Mouse (Mus musculus): ENCODE measurements at regions not wholly inside any gene's neighbourhood (a gene's known extent, or its start where the extent isn't known, plus 50 kb on each side); places are given as distances from the start of the nearest gene placed in this dataset.

DNA sequence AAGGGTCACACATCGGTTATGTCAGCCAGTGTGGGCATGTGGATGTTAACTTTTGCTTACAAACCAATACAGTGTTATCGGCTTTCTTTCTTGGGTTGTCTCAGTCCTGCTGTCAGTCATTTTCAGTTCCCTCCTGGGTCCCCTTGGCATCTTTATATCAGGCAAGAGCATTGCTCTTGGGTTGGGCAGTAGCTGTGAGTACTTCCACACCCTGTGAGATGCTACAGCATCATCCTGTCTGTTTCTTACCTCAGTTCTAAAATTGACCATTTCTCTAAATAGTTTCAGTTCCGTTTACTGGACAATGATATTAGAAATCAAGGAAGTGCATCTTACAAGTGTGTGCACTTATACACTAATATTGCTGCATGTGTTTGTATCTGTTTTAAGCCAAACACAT, 104.9 kb upstream of the Sgk1 start:
- no peak for DNase-seq

DNA sequence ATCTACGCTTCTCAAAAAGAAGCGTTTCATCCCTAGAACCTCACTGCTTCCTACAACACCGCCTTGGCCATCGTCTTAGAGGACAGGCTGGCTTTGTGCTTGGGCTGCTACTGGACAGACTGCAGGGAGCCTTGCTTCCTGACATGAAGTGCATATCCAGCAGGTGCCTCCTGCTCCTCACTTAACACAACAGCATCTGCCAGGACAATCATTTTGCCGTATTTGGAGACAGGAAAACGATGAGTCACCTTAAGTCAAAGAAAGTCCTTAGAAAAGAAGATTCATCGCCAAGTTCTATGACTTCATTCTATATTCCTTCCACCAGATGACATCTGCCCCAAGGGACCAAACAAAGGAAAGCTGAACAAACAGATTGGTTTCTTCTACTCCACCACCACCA, 98.5 kb upstream of the Sgk1 start:
- DNase-seq, result peak; percentile 9 to 39

DNA sequence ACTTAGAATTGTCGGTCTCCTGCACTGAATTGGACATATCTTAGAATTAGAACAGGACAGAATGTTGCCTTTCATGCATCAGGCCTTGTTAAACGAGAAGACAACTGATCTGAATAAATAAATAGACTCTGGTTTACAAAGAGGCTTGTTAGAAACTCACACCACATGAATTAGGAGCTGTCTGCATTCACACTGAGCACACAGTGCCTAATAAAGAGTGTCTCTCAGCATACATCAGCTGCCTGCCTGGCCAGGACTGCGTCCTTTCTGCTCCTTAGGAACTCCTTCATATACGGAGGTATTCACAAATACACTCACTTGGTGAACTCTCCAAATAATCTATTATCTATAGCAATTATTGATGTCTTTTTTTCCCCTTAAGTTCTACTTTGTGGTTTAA, 96.9 kb upstream of the Sgk1 start:
- DNase-seq, result no peak

DNA sequence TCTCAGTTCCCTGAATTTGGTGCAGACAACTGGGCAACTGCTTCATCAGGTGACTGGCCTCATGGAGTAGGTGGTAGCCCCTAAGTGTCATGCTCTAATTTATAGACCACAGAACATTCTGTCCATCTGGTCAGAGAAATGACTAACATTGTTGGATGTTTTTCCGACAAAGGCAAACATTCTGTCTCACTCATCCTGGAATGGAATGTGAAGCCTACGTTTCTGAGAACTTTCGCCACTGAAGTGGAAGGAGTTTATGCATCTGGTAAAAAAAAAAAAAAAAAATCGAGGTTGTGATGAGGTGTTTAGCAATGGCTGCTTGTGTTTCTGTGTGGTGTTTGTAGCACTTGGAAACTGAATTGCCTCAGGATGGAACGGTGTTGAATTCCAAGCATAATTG, 96.2 kb upstream of the Sgk1 start:
- DNase-seq, result no peak

DNA sequence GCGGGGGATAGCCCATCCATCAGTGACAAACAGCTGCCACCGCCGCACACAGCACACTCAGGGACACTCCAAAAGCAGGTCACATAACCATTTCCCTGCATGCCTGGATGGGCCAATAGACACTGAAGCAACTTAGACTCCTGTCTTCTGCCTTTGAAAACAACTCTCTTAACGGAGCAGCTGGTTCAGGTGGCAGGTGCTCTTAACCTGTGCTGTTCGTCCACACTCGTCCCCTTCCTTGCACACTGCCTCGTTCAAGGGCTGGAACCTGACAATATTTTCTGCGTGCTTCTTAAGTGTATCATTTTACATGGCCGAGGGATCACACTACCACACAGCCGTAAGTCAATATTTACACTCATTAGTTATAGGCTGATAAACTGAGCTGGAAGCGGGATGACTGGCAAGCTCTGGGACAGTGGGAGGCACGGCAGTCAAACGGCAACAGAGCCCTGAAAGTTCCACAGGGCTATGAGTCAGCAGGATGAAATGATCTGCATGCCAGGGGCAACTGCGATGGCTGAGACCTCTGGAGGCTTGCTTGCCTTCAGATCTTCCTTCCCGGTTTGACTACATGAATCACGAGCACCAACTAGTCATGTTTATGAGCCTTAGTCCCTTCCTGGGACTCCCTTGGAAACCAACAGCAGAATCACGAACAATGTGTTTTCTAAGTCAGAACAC, 92.0 kb upstream of the Sgk1 start:
- peak; percentile 7 to 19 for DNase-seq

DNA sequence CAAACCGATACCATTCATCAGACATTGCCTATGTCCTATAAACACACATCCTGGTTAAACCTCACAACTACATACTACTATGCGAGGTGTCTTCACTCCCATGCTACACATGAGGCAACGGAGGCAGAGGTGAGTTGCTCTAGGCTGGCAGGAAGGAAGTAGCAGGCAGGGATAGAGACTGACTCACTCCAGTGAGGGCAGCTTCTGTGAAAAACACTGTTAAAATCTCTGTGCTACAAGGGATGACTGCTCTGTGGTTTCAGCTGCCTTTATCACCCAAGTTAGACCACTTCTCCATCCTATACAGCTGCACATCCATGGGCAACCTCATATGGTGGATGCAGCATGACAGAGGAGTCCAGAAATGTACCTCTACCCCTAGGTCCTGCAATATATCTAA, 91.0 kb upstream of the Sgk1 start:
- no peak for DNase-seq

DNA sequence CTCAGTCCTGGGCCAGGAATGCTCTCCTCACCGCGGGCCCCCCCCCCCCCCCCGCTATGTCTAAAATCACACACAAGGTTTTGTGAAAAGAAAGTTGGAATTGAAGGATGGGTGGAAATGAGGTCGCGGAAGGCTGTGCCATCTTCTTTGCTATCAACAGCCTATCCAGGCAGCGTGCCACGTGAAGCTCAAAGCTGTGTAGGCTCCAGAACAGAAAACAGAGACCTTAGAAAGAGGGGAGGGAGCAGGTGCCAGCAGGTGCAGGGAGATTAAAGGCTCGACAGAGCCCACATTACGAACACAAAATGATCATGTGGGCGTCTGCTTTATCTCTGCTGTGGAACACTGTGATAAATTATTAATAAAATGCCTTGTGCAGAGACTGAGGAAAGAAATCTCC, 89.6 kb upstream of the Sgk1 start:
- DNase-seq, result no peak

DNA sequence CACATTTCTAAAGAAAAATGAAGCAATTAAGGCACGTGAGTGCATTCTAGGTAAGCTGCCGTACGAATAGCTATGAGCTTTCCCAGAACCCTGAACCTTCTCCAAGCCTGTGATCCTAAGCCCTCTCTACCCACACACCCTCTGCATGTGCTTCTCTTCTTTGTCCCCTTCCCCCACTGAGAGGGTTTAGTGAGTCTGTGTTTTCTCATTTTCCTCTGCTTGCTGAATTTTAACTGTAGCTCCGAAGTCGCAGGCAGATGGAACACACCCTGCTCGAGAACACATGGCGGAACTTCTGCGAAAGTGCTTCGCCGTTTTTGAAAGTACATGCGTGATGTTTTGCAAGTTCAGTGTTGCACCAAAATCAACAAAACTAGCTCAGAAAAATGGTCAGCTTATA, 88.3 kb upstream of the Sgk1 start:
- DNase-seq, result no peak

DNA sequence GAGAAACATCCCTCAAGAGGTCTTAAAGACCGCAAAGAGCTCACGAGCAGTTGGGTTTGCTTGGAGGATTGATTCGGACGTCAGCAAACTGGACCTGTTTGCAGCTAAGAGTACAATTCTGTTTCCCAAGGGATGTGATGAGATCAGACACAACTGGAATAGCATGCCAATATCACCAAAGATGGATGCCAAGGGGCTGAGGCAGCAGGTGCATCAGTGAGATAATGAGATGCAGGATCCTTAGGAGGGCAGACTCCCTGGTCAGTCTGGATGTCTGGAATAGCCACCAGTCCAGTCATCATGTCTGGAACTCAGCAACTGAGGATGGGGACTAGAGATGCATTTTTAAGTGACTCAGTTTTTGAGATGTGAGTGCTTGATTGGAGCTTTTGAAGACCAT, 85.6 kb upstream of the Sgk1 start:
- DNase-seq, result no peak

DNA sequence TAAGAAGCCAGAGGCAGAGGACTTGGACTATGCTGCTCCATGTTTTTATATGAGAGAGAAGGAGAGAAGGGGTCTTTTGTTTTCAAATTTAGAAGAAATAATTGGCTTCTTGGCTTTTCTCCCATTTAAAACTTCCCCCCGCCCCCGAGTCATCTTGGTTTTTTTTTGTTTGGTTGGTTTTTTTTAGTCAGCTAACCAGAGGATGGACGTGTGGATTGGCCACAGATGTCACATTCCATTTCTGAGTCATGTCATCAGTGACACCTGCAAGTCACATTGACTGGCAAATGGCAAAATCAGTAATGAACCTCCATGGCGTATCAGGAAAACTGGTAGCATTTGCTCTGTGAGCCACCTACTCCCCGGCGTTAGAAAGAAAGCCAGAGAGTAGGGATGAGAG, 83.9 kb upstream of the Sgk1 start:
- DNase-seq, result no peak

DNA sequence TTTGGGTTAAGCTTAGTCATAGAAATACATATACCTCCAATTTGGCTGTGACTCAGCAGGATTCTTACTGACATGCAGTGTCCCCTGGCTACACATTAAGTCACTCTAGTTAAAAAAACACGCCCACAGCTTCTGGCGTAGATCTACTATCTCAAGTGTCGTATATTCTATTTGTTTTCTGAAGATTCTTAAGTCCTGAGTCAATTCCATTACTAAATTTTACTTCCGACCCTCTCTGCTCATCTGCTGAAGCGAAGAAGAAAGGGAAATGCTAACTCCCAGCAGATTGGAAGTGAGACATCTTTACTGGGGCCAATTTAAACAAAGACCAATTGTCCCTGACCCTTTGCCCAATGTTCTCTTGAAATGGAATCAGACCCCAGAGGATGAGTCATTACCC, 80.4 kb upstream of the Sgk1 start:
- no peak for DNase-seq

DNA sequence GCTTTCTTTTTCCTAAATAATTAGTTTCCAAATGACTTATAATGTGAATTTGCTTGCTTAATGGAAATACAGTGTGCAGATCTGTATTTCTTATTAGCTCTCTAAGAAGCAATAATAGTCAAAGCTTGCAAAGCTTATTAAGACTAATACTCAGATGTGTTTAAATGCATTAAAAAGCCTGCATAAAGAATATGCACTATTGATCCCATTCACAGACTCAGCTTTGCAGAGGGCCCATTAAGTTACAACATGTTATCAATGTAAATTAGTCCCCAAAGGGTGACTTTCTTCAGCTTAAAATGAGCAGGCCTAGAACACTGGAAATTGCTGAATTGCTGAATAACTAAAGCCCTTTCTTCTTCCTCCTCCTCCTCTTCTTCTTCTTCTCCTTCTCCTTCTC, 78.8 kb upstream of the Sgk1 start:
- no peak for DNase-seq

DNA sequence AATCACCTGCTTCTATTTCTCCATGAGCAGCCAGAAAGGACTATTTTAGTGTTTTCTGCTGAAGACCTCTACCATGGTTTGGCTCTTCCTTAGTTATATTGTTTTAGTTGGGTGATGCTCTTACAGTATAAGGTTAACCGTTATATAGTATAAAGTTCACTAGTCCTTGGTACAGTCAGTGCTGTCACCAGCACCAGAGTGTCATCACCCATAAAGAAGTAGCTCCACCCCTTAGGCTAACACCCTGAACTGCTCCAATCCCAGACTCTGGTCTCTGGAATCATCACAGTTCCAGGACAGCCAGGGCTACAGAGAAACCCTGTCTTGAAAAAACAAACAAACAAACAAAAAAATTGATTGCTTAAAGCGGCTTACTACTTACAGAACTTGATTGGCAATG, 77.2 kb upstream of the Sgk1 start:
- DNase-seq, result no peak

DNA sequence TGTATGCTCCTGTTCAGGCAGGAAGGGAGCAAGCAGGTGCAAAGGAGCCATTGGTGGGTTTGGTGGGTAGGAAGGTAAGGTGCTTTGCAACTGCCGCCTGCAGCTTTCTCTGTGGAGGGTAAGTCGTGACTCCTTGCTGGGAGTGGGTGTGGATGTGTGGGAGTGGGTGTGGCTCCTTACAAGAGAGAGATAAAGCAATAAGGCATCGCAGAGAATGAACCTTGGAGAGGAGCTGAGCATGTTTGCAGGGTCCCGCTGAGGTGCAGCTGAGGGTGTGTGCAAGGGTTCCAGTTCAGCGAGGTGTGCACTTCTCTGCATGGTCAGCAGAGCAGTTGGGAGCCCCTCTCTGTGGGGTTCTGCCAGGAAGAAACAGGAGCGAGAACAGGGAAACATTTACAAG, 76.4 kb upstream of the Sgk1 start:
- no peak for DNase-seq

DNA sequence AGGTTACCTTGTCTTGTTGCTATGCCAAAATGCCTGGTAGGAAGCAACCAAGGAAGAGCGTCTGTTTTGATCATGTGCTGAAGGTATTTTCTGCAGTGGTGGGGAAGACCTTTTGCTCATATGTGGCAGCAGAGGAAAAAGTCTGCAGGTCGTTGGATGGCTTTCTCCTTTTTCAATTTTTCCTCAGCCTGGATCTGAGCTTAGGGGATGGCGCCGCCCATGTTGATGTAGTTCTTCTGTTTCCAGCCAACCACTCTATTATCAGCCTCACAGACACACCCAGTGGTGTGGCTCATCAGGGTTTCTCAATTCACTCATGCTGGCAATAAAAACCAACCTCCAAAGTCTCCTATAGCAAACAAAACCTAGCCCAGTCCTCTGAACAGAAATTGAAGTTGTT, 75.3 kb upstream of the Sgk1 start:
- DNase-seq, result no peak

DNA sequence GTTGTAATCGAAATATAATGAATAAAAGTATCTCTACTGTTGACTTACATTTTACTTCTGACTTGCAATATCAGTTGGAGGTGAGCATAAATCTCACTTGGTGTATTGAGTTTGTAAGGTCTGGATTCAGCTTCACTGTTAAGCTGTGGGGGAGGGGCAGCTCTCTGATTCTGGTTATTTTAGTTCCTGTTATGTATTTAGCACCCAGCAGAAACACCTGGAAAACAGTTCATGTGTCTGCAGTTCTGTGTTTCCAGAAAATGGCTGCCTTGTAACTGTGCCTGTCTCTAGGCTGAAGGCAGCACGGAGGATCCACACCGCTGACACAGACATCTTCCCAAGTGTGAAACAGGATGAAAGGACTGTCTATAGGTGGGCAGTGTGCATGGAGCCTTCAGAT, 62.3 kb upstream of the Sgk1 start:
- DNase-seq, result no peak

DNA sequence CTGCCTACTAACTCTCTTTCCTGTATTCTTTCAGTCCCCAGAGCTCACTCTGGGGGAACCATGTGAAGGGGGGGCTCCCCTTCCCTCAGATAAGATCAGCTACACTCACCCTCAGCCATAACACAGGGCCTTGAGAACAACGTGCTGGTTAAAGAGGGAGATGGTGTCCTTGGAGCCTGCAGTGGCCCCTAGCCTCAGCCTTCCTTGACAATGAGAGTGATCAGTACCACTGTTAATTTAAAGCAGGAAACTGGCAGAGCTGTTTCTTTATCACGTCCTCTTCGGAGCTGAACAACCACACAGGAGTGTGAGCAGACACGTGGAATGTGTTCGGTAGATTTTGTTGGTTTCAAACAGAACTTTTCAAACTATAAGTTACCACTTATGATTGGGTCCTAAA, 60.6 kb upstream of the Sgk1 start:
- no peak for DNase-seq

DNA sequence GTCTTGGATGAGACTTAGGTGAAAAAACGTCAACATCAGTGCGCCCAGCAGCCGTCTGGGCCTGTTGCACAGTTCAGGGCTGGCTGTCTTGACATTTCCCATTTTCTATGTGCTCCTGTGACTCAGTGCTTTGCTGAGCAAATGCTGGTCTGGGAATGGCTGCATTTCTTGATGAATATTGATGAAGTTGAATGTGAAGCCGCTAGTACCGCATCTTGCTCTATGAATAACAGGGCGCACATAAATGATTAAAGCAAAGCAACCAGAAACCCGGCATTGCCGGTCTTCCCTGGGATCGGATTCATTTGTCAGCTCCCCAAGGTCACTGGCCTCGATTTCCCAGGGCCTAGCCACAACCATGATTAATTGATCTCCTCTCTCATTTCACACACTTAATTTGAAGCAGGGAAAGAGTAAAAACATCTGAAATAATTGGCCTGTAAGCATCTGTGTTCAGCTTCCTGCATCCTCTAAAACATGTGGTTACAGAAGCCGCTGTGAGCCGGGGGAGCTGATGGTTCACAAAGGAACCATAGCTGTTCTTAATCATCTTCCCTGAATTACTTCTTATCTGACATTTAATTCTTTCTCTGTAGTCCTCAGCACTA, 57.5 kb upstream of the Sgk1 start:
- no peak for DNase-seq

DNA sequence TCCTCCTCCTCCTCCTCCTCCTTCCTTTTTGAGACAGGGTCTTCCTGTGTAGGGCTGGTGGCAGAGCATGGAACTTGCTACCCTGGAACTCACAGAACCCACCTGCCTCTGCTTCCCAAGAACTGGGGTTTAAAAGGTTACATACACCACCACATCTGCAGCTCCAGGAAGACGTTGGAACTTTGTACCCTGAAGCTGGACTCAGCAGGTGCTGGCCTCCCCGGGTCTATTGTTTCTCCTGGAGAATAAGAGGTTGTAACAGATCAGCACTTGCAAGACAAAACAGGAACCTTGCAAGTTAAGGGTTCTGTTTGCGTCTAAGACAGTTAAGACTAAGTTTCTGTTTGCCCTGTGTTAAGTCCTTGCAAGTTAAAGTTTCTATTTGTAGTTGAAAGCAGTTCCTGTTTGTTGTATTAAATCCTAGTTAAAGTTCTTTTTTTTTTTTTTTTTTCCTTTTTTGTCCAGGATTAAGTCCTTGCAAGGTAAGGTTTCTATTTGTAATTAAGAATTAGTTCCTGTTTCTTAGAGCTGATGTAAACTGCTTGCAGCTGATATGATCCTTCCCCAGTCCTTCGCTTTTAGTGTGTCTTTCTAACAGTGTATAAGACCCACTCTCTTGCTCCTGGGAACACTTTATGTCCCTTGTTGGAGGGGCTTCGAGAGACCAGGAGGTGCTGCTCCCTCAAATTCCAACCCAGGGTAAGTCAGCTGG, 55.0 kb upstream of the Sgk1 start:
- DNase-seq, result peak; percentile 14 to 22

DNA sequence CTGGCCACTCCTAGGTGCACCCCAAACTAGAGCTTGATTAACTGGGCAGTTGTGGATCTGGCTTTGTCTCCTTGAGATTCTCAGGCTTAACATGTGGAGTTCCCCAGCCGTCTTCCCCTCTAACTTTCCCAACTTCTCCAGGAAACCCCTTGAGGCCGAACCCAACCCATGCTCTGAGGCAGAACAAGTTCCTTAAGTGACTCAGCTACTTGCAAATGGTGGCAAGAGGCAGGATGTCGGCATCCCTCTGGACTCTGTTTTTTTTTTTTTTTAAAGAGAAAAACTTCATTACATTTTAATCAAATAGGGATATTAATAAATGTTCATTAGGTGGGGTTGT, 54.5 kb upstream of the Sgk1 start:
- no peak for DNase-seq

DNA sequence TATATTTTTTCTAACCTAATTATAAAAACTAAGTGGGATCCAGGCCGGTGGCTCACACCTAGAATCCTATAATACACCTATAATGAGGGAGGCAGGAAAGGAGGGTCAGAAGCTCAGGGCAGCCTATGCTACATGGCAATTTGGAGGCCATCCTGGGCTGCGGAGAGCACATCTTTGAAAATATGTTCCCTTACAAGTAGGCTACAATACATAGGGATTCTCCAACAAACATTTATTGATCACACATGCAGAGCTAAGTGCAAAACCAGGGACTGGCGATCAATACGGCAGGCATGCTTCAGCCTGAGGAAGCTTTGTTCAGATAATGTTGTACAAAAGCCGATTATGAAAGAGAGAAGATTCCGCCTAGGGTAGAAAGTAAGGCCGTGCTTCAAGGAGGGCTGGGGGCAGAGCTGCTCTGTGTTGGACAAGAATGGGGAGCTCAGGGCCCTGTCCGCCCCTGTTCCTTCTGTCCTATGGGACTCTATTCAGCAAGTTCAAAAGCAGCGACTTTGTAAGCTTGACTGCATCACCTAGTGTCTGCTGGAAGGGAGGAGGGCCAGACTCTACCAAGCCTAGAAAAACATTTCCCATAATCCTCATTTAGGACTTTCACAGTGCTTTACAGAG, 53.4 kb upstream of the Sgk1 start:
- DNase-seq, result no peak

DNA sequence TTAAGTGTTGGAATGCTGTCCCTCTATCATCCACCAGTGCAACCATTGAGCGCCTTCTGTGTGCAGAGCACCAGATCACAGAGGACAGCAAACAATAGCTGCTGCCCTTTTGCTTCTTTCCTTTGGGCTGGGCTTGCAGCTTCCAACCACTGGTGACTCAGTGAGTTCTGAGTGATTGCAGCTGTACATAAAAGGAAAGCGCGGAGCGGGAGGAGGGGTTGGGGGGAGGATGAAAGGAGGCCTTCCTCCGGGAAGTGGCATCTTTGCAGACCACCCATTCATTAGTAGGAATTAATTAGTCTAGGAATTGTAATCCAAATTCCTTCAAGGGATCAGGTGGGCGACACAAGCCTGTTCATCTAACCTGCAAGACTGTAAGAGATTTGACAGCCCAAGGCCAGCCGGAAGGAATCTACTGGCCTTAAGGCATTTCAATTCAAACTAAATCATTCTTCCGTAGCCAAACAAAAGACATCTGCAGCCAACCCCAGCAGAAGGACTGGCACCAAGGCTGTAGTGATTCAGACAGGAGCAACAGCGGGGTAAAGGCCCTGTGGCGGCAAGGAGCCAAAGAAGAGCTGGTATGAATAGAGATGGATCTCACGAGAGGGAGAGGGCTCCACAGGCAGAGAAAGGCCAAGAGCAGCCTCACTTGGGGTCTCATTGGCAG, 52.8 kb upstream of the Sgk1 start:
- DNase-seq, result no peak

DNA sequence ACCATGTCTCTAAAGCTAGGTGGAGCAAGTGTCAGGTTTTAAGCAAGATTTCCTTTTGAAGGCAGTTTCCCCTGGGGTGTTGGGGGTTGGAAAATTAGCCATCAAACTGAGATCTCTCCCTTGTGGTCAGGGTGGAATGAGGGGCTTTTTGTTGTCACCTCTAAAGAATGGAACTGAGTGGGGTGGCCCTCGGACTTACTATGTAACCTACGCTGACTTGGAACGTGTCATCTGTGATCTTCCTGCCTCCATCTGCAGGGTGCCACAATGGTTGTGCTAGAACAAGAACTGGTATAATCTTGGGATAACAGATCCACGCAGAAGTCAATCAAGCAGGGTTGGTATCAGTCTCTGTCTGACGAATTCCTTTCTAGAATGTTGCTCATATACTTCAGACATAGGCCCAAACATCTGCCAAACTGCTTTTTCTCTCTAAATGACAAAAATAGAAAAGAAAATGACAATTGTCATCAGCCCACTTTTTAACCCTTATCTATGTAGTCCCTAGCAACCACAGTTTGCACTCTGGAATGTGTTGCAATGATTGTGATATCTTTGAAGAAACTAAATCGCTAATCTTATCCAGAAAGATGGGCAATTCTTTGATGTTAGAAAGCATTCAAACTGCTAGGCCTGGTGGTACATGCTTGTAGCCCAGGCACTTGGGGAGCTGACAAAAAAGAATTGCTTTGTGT, 50.8 kb upstream of the Sgk1 start:
- no peak for DNase-seq
